Comparison of ENCODE assay signal across 8 mouse cellular contexts in genomic region chr13:51651408-51652064, GRCm38 (mm10). TPM values are rescaled to one million over a fixed set of nuclear protein-coding genes. Genes with fewer than 3 reads are reported as not detected.
A peak's percentile ranks its signal among the peaks of the same experiment; 100 is the strongest.
DNase-seq lines count a peak whose midpoint lies in the region; ATAC-seq lines count a peak whose summit lies in the region.

Gene Secisbp2, plus strand, starts transcription at chr13:51651697.

- peaks cover 53% of the 10 kb centered on the region for H3K36me3 ChIP-seq in heart, embryonic 13.5 days
- H3K36me3 ChIP-seq in liver, embryonic 12.5 days = peaks cover 76% of the 10 kb centered on the region
- H3K36me3 ChIP-seq in stomach, embryonic 15.5 days = peaks cover 31% of the 10 kb centered on the region

- peak; percentile 97 for DNase-seq in CD4-positive helper T cell, adult 2 months (ENCODE audit: low read depth, low spot score)
- peak; percentile 85 for DNase-seq in brain, embryonic 18.5 days (ENCODE audit: low read depth, low spot score)
- DNase-seq in kidney, postnatal 10 days = peak; percentile 97
- peak; percentile 91 to 93 for DNase-seq in natural killer cell, adult 2 months (ENCODE audit: low spot score in 2 of 2)

- H3K4me1 ChIP-seq in heart, embryonic 13.5 days = peaks cover 40% of the 10 kb centered on the region
- H3K4me1 ChIP-seq in liver, embryonic 12.5 days = peaks cover 50% of the 10 kb centered on the region
- H3K4me1 ChIP-seq in stomach, embryonic 15.5 days = peaks cover 24% of the 10 kb centered on the region

- H3K4me3 ChIP-seq in heart, embryonic 13.5 days = peak within 1 kb of the TSS; percentile 84
- H3K4me3 ChIP-seq in liver, embryonic 12.5 days = peak within 1 kb of the TSS; percentile 78
- peak within 1 kb of the TSS; percentile 74 for H3K4me3 ChIP-seq in stomach, embryonic 15.5 days (replicated peaks)

- peak; percentile 89 for ATAC-seq in erythroid progenitor cell, adult 5-6 weeks (replicated peaks; ENCODE audit: low FRiP score, poor library complexity, severe bottlenecking)
- peak; percentile 84 for ATAC-seq in heart, embryonic 13.5 days (ENCODE audit: extremely low read depth, insufficient number of reproducible peaks, low FRiP score, low TSS enrichment)
- peak; percentile 89 for ATAC-seq in liver, embryonic 12.5 days
- ATAC-seq in stomach, embryonic 15.5 days (ENCODE audit: insufficient read depth, low FRiP score, low read depth) = peak; percentile 93

- no peaks in the 10 kb centered on the region for H3K9me3 ChIP-seq in heart, embryonic 13.5 days
- no peaks in the 10 kb centered on the region for H3K9me3 ChIP-seq in liver, embryonic 12.5 days (replicated peaks)
- H3K9me3 ChIP-seq in stomach, embryonic 15.5 days = no peaks in the 10 kb centered on the region

- H3K27me3 ChIP-seq in heart, embryonic 13.5 days (replicated peaks) = no peaks in the 10 kb centered on the region
- H3K27me3 ChIP-seq in liver, embryonic 12.5 days (replicated peaks) = no peaks in the 10 kb centered on the region
- H3K27me3 ChIP-seq in stomach, embryonic 15.5 days (replicated peaks) = no peaks in the 10 kb centered on the region

- whole genome bisulfite sequencing in heart, embryonic 13.5 days = under 1% methylated on average over 69 of the region's 69 CpGs
- WGBS in liver, embryonic 12.5 days (ENCODE audit: insufficient replicate concordance) = 1% methylated on average over 69 of the region's 69 CpGs
- under 1% methylated on average over 68 of the region's 69 CpGs for WGBS in stomach, embryonic 15.5 days

- peak within 1 kb of the TSS; percentile 89 for H3K4me2 ChIP-seq in heart, embryonic 13.5 days
- H3K4me2 ChIP-seq in liver, embryonic 12.5 days = peak within 1 kb of the TSS; percentile 89
- peak within 1 kb of the TSS; percentile 67 for H3K4me2 ChIP-seq in stomach, embryonic 15.5 days

- H3K9ac ChIP-seq in heart, embryonic 13.5 days = peak within 1 kb of the TSS; percentile 91
- peak within 1 kb of the TSS; percentile 89 for H3K9ac ChIP-seq in liver, embryonic 12.5 days
- peak within 1 kb of the TSS; percentile 68 for H3K9ac ChIP-seq in stomach, embryonic 15.5 days

- peak within 1 kb of the TSS; percentile 90 for H3K27ac ChIP-seq in heart, embryonic 13.5 days (replicated peaks)
- peak within 1 kb of the TSS; percentile 90 for H3K27ac ChIP-seq in liver, embryonic 12.5 days
- H3K27ac ChIP-seq in stomach, embryonic 15.5 days = peak within 1 kb of the TSS; percentile 88

RNA-seq across cellular contexts. Expression of gene Secisbp2, which starts in this region (rescaled TPM):
- total RNA-seq in erythroid progenitor cell, adult 5-6 weeks (2015; ENCODE audit: low replicate concordance) = 24.1 and 28.9 TPM in 2 replicates
- total RNA-seq in erythroid progenitor cell, adult 5-6 weeks (2017; ENCODE audit: low replicate concordance) = 27.6 and 31.5 TPM in 2 replicates
- polyA plus RNA-seq in heart, embryonic 13.5 days (2015; fragmentation: Nextera tagmentation; extraction: Ambion mirVana) = 22.9 and 24.7 TPM in 2 replicates
- 19.7 and 22.7 TPM in 2 replicates for polyA plus RNA-seq in liver, embryonic 12.5 days (2016; fragmentation: Nextera tagmentation; extraction: Ambion mirVana)
- 27.1 and 27.3 TPM in 2 replicates for polyA plus RNA-seq in stomach, embryonic 15.5 days (2015; fragmentation: Nextera tagmentation; extraction: Ambion mirVana)

Comparison
In these comparisons a context has a peak if more than half of its experiments do, and no peak if none do; other contexts are left out.
1. Peak in every context shown above with its lines: DNase-seq, ATAC-seq, H3K4me3 ChIP-seq and H3K27ac ChIP-seq.